Mouse (Mus musculus): ENCODE results near the gene Smg6.

DNA sequence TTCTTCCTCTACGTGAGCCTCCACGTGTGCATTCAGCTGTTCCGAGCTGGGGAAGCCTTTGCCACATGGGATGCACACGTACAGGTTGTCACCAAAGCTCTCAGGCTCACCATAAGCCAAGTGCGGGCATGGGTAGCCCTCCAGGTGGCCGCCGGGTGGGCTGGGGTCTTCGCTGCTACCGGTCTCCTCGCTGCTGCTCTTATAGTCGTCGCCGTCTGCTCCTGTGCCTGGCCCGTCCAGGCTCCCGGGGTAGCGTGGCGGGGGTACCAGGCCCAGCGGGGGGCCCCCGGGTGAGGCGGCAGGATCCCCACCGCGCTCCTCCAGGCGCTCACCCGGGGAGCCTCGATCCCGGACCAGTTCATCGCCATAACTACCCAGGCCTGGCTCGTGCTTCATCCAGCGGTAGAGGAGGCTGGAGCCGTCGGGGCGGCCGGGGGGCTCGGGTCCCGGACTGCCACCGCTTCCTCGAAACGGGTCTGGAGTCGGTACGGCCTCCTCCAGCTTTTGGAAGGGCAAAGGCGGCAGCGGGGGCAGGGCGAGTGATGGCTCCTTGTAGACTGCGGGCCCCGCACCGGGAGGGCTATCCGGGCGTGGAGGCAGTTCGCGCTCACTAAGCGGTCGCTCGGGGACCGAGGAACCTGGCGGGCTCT, 240.7 kb downstream of the Smg6 start:
- TF ChIP-seq HCFC1 (IDR thresholded peaks at IDR 0.05; ENCODE audit: borderline replicate concordance, insufficient read depth, low read length) (no peak), ZC3H11A (IDR thresholded peaks at IDR 0.05; ENCODE audit: borderline replicate concordance, low read depth, low read length) (no peak), CHD2 (IDR thresholded peaks at IDR 0.05; ENCODE audit: low read depth, low read length) (no peak)
